Mouse (Mus musculus): ENCODE measurements around the gene Ppp1r15a.
A peak's percentile ranks its signal among the peaks of the same experiment; 100 is the strongest.
"Not testable (repeated sequence)": the region's sequence is repeated elsewhere in the genome, so short reads cannot be mapped to it uniquely, and the experiment has no call there.

The Ppp1r15a gene

GRCm38 (mm10) chr7:45484985-45485384 lies 41.1 kb downstream of the Ppp1r15a start:
- not testable (repeated sequence) for DNase-seq (ENCODE audit: low spot score)

- DNase-seq (ENCODE audit: low spot score), result no peak
These were observed 43.9 kb downstream of the Ppp1r15a start for GRCm38 (mm10) chr7:45482166-45482565.

DNA sequence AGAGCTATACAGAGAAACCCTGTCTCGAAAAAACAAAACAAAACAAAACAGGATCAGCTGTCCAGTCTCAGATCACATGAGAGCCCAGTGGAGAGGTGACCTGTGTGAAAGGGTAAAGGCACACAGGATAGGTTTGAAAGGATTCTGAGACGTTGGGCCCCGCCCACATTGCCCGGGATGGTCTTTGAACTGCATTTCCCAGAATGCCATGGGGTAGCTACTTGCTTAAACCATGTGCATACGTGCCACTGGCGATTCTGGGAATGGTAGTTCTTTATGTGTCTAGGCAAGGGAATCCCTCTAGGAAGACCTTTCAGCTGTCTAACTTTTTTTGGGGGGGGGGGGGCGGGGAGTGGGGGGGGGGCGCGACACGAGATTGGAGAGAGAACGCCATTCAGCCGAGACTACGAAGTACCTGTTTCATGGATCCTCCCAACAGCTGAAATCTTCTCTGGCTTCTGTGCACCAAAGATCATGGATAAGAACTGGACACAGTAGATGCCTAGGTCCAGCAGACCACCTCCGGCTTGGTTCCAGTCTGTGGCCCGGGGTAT lies 44.6 kb downstream of the Ppp1r15a start, which contains the start of gene Tulp2:
Tulp2 (plus strand) TSS at position 504 of the 554 bp plus-strand sequence.
- peak; percentile 69 for DNase-seq (ENCODE audit: low spot score)

GRCm38 (mm10) chr7:45480310-45480709 lies 45.8 kb downstream of the Ppp1r15a start:
- not testable (repeated sequence) for DNase-seq (ENCODE audit: low spot score)

DNA sequence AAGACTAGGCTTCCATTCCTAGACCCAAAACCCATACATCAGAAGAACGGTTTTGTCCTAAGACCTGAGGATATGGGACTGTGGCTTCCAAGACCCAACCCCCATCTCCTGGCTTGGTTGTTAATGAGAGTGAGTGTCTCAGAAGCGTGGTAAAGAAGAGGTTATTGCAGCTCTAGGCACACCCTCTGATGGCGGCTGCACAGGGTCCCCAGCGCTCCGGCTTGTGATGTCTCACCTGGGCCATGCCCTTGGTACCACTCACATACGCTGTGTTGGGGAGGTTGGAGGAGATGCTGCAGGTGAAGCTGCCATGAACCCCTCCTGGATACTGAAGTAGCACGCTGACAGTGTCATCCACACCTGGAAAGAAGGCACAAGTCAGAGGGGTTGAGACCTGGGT lies 47.3 kb downstream of the Ppp1r15a start:
- no peak for DNase-seq (ENCODE audit: low spot score)

- DNase-seq (ENCODE audit: low spot score), result peak; percentile 80
These were observed 49.1 kb downstream of the Ppp1r15a start for GRCm38 (mm10) chr7:45477003-45477402.

DNA sequence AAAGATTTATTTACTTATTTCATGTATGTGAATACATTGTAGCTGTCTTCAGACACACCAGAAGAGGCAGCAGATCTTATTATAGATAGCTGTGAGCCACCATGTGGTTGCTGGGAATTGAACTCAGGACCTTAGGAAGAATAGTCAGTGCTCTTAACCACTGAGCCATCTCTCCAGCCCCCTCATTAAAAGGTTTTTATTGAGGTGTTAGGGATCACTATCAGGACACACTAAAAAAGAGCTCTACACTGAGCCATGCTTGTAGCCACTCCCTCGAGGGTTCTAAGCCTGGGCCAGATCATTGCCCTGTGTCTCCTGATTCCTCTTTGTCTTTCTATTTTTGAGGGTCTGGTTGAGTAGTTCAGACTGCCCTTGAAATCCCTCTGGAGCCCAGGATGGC lies 49.6 kb downstream of the Ppp1r15a start:
- no peak for DNase-seq (ENCODE audit: low spot score)

- DNase-seq (ENCODE audit: low spot score), result peak; percentile 79
These were observed 50.6 kb downstream of the Ppp1r15a start for GRCm38 (mm10) chr7:45475291-45475969.
